Mouse (Mus musculus) lung, embryonic 15.5 days (tissue): ENCODE measurements at regions not wholly inside any gene's neighbourhood (a gene's known extent, or its start where the extent isn't known, plus 50 kb on each side); places are given as distances from the start of the nearest gene placed in this dataset.

Source experiments
- ATAC-seq: fragments of 200-750 bp; cut with Nextera tagmentation; 2 replicates; pipeline ENCODE4 v1.8.0; 2017; ENCODE audit warnings: moderate number of reproducible peaks, borderline replicate concordance; ENCODE audit not compliant: low FRiP score, low TSS enrichment; ENCODE audit errors: extremely low read depth
- H3K27ac ChIP-seq: fragments of 300-500 bp; sonication (generic); 2 replicates; pipeline ENCODE4 v1.5.1; 2015; ENCODE audit warnings: moderate library complexity, mild to moderate bottlenecking, inconsistent platforms
- H3K27me3 ChIP-seq: fragments of 300-500 bp; sonication (generic); 2 replicates; pipeline ENCODE4 v1.6.1; 2015; ENCODE audit warnings: inconsistent platforms
- H3K36me3 ChIP-seq: fragments of 300-500 bp; sonication (generic); 2 replicates; pipeline ENCODE4 v1.6.1; 2015; ENCODE audit warnings: inconsistent platforms
- H3K4me1 ChIP-seq: fragments of 300-500 bp; sonication (generic); 2 replicates; pipeline ENCODE4 v1.6.1; 2015; ENCODE audit warnings: inconsistent platforms
- H3K4me2 ChIP-seq: fragments of 300-500 bp; sonication (generic); 2 replicates; pipeline ENCODE4 v1.6.1; 2015; ENCODE audit warnings: inconsistent platforms, mild to moderate bottlenecking, moderate library complexity
- H3K4me3 ChIP-seq: fragments of 300-500 bp; sonication (generic); 2 replicates; pipeline ENCODE4 v1.5.1; 2015; ENCODE audit warnings: mild to moderate bottlenecking, inconsistent platforms
- H3K9ac ChIP-seq: fragments of 300-500 bp; sonication (generic); 2 replicates; pipeline ENCODE4 v1.6.1; 2015; ENCODE audit warnings: inconsistent platforms
- H3K9me3 ChIP-seq: fragments of 300-500 bp; sonication (generic); 2 replicates; pipeline ENCODE4 v1.6.1; 2016; ENCODE audit warnings: inconsistent platforms
- WGBS: fragments of 180-500 bp; shearing (Covaris S2); methylation state at CpG from one replicate; pipeline ENCODE4 v1.1.7; 2015; 5-methylcytosine and 5-hydroxymethylcytosine counted together

- Histone ChIP-seq H3K27ac (no peak overlapping the region), H3K9me3 (no peaks in the 10 kb centered on the region), H3K4me2 (no peak overlapping the region), H3K36me3 (no peaks in the 10 kb centered on the region), H3K27me3 (no peaks in the 10 kb centered on the region), H3K4me1 (no peaks in the 10 kb centered on the region), H3K9ac (no peak overlapping the region), H3K4me3 (no peak overlapping the region)
- 96% methylated on average over 9 of the region's 9 CpGs for WGBS
- no peak for ATAC-seq
Observed at GRCm38 (mm10) chr12:17481687-17482086, 62.9 kb upstream of the Odc1 start.

GRCm38 (mm10) chr12:17482196-17482595, 62.4 kb upstream of the Odc1 start:
- Histone ChIP-seq H3K9ac (no peak overlapping the region), H3K27me3 (no peaks in the 10 kb centered on the region), H3K4me1 (no peaks in the 10 kb centered on the region), H3K4me3 (no peak overlapping the region), H3K9me3 (no peaks in the 10 kb centered on the region), H3K36me3 (no peaks in the 10 kb centered on the region), H3K4me2 (no peak overlapping the region), H3K27ac (no peak overlapping the region)
- ATAC-seq: no peak
- 92% methylated on average over 13 of the region's 13 CpGs for WGBS

GRCm38 (mm10) chr12:17484448-17484847, 60.1 kb upstream of the Odc1 start:
- Histone ChIP-seq H3K27ac (no peak overlapping the region), H3K9me3 (no peaks in the 10 kb centered on the region), H3K4me1 (no peaks in the 10 kb centered on the region), H3K27me3 (no peaks in the 10 kb centered on the region), H3K4me2 (no peak overlapping the region), H3K9ac (no peak overlapping the region), H3K4me3 (no peak overlapping the region), H3K36me3 (no peaks in the 10 kb centered on the region)
- no peak for ATAC-seq
- 41% methylated on average over 9 of the region's 9 CpGs for WGBS

- Histone ChIP-seq H3K9me3 (no peaks in the 10 kb centered on the region), H3K4me3 (no peak overlapping the region), H3K9ac (no peak overlapping the region), H3K27ac (no peak overlapping the region), H3K36me3 (no peaks in the 10 kb centered on the region), H3K4me2 (no peak overlapping the region), H3K27me3 (no peaks in the 10 kb centered on the region), H3K4me1 (no peaks in the 10 kb centered on the region)
- 41% methylated on average over 9 of the region's 9 CpGs for WGBS
- no peak for ATAC-seq
Observed at GRCm38 (mm10) chr12:17486062-17486770, 58.4 kb upstream of the Odc1 start.

- ATAC-seq: no peak
- no peak overlapping the region for H3K27ac ChIP-seq
- no peaks in the 10 kb centered on the region for H3K9me3 ChIP-seq
- H3K4me2 ChIP-seq: no peak overlapping the region
- H3K36me3 ChIP-seq: no peaks in the 10 kb centered on the region
- H3K9ac ChIP-seq: no peak overlapping the region
- H3K4me1 ChIP-seq: no peaks in the 10 kb centered on the region
- H3K27me3 ChIP-seq: no peaks in the 10 kb centered on the region
- WGBS: 21% methylated on average over 1 of the region's 1 CpGs
- no peak overlapping the region for H3K4me3 ChIP-seq
Observed at GRCm38 (mm10) chr12:17487336-17487735, 57.3 kb upstream of the Odc1 start.

- Histone ChIP-seq H3K9ac (no peak overlapping the region), H3K9me3 (no peaks in the 10 kb centered on the region), H3K27me3 (no peaks in the 10 kb centered on the region), H3K4me3 (no peak overlapping the region), H3K4me2 (no peak overlapping the region), H3K4me1 (no peaks in the 10 kb centered on the region), H3K27ac (no peak overlapping the region), H3K36me3 (no peaks in the 10 kb centered on the region)
- WGBS: 41% methylated on average over 1 of the region's 1 CpGs
- no peak for ATAC-seq
Observed at GRCm38 (mm10) chr12:17488203-17488602, 56.4 kb upstream of the Odc1 start.

GRCm38 (mm10) chr12:17489971-17490370, 54.6 kb upstream of the Odc1 start:
- Histone ChIP-seq H3K36me3 (no peaks in the 10 kb centered on the region), H3K27ac (no peak overlapping the region), H3K4me3 (no peak overlapping the region), H3K9ac (no peak overlapping the region), H3K4me1 (peaks cover 3% of the 10 kb centered on the region; the same call in 1 of the 2 replicates), H3K9me3 (no peaks in the 10 kb centered on the region), H3K4me2 (no peak overlapping the region), H3K27me3 (no peaks in the 10 kb centered on the region)
- no peak for ATAC-seq
- 84% methylated on average over 3 of the region's 3 CpGs for WGBS

GRCm38 (mm10) chr12:17492574-17492973, 52.0 kb upstream of the Odc1 start:
- H3K9me3 ChIP-seq: no peaks in the 10 kb centered on the region
- H3K36me3 ChIP-seq: no peaks in the 10 kb centered on the region
- H3K4me3 ChIP-seq: no peak overlapping the region
- ATAC-seq: no peak
- H3K4me2 ChIP-seq: no peak overlapping the region
- H3K27ac ChIP-seq: no peak overlapping the region
- H3K4me1 ChIP-seq: peaks cover 19% of the 10 kb centered on the region
- no peaks in the 10 kb centered on the region for H3K27me3 ChIP-seq
- 45% methylated on average over 4 of the region's 4 CpGs for WGBS
- H3K9ac ChIP-seq: no peak overlapping the region

GRCm38 (mm10) chr12:17493053-17493452, 51.5 kb upstream of the Odc1 start:
- H3K4me1 ChIP-seq: peaks cover 19% of the 10 kb centered on the region
- 75% methylated on average over 7 of the region's 7 CpGs for whole genome bisulfite sequencing
- H3K27me3 ChIP-seq: no peaks in the 10 kb centered on the region
- H3K9ac ChIP-seq: no peak overlapping the region
- H3K36me3 ChIP-seq: no peaks in the 10 kb centered on the region
- no peak overlapping the region for H3K4me2 ChIP-seq
- H3K4me3 ChIP-seq: no peak overlapping the region
- H3K9me3 ChIP-seq: no peaks in the 10 kb centered on the region
- ATAC-seq: no peak
- no peak overlapping the region for H3K27ac ChIP-seq

- H3K4me2 ChIP-seq: no peak overlapping the region
- ATAC-seq: peak; percentile 76
- no peaks in the 10 kb centered on the region for H3K27me3 ChIP-seq
- H3K4me3 ChIP-seq: no peak overlapping the region
- H3K36me3 ChIP-seq: no peaks in the 10 kb centered on the region
- WGBS: 25% methylated on average over 3 of the region's 3 CpGs
- peaks cover 19% of the 10 kb centered on the region for H3K4me1 ChIP-seq
- no peak overlapping the region for H3K27ac ChIP-seq
- H3K9me3 ChIP-seq: no peaks in the 10 kb centered on the region
- H3K9ac ChIP-seq: no peak overlapping the region
Observed at GRCm38 (mm10) chr12:17493810-17494209, 50.8 kb upstream of the Odc1 start.
